Mouse (Mus musculus): ENCODE data around the gene Oser1.

GRCm38 (mm10) chr2:163393976-163394375 is 30.5 kb downstream of the Oser1 start:
- TF ChIP-seq POLR2A (IDR thresholded peaks at IDR 0.05; ENCODE audit: low read depth, low read length) = no peak
- TF ChIP-seq CTCF (IDR thresholded peaks at IDR 0.05; ENCODE audit: extremely low read depth, insufficient read depth, insufficient read length, insufficient replicate concordance) = no peak

Measured in spleen, adult 2 months (tissue).